Mouse (Mus musculus): Measurements from ENCODE around the gene Sapcd1.

Gene Sapcd1

GRCm38 (mm10) chr17:35029691-35030532, 2.1 kb upstream of the Sapcd1 start:
- no peak for DNase-seq (ENCODE audit: low read depth, low spot score)

DNA sequence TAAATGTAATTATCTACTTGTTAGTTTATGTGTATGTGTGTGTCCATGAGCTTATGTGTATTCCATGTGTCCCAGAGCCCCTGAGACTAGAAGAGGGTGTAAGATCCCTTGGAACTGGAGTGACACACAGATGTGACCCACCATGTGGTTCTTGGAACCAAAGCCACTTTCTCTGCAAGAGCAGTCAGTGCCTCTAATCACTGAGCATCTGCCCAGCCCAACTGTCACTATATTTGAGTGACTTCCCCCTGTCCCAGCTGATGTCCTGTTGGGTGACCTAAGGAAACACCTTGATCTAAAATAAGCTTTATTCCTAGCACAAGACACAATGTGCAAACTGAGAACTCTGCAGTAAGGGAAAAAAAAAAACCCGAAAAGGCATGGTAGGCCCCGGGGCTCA, 499 bp upstream of the Sapcd1 start:
- DNase-seq (ENCODE audit: low read depth, low spot score) = no peak

DNA sequence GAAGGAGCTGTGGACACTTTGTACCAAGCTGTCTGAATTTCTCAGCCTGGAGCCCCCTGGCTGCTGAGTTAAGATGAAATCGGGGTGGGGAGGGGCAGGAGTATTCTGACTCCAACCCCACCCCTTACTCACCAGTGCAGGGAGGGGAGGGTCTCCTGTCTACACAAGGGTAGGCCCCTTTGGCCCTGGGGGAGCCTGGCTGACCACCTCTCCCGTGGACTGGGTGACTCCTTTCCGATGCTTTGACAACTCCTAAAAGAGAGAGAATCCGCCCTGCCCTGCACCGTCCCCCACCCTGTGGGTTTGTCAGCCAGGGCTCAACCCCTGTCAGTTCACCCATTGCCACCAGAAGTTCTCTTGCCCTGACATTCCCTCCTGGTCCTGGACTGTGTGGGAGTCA, 1.6 kb downstream of the Sapcd1 start:
- DNase-seq (ENCODE audit: low read depth, low spot score) = no peak

DNA sequence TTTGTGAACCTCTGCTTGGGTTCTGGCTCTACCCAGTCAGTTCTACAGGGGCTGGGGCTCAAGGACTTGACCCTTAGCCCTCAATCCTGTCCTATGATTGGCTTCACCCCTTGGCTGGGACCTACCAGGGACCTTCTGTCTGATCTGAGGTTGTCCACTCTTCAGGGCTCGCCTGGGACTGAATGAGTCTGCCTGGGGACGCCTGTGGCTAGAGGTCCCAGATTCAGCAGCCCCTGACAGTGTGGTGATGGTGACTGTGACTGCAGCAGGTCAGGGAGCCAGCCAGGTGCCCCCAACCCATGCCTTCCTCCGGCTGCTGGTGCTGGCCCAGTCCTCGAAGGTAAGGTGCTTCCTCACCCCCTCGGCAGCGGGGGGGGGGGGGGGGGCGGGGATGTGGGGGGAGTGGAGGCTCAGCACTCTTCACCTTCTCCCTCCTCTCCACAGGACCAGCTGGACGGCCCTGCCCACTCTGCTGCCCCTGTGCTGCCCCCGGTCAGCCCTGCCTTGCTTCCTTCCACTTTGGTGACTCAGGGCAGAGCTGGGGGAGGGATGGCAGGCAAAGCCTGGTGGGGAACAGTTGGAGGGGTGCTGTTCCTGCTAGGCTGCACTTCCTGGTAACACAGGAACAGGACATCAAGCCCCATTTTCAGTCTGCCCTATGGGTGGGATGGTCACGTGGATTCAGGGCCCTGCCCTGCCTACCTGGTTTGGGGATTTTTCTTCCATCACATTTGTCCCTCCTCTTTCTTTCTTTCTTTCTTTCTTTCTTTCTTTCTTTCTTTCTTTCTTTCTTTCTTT, 2.9 kb downstream of the Sapcd1 start:
- no peak for DNase-seq (ENCODE audit: low read depth, low spot score)

- DNase-seq (ENCODE audit: low read depth, low spot score) = no peak
Observed at GRCm38 (mm10) chr17:35024261-35024660, 3.6 kb downstream of the Sapcd1 start.

DNA sequence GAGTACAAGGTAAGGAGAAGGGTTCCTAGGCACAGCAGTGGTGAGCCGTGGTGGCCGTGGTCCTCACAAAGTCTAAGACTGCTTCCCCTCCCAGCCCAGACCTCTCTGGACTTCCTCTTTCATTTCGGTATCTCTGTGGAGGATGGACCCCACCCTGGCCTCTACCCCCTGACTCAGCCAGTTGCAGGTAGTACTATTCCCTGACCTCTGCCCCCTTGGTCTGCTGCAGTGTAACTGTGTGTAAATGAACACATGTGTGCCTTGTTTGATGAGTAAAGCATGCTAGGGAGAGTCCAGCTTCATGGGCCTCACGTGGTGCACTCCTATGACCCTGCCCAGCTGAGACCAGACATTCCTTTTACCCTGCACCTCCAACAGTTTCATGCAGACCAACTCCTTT, 4.1 kb downstream of the Sapcd1 start:
- peak; percentile 41 for DNase-seq (ENCODE audit: low read depth, low spot score)

DNA sequence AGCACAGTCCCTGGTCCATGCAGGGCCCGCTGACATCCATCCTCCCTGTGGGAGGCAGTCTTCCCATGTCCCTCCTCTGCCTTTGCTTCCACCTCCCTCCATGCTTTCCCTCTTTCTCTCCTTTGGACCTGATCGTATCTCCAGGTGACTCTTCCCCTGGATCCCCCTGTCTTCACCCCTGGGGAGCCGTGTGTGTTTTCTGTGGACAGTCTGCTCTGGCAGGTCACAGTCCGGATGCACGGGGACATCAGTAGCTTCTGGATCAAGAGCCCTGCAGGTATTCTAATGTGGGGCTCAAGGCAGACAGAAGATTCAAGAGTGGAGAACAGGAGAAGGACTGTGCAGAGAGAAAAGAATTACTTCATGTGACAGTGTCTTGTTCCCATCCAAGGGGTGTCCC, 4.6 kb downstream of the Sapcd1 start:
- no peak for DNase-seq (ENCODE audit: low read depth, low spot score)

- DNase-seq (ENCODE audit: low read depth, low spot score) = no peak
Observed at GRCm38 (mm10) chr17:35022541-35023060, 5.2 kb downstream of the Sapcd1 start.

DNA sequence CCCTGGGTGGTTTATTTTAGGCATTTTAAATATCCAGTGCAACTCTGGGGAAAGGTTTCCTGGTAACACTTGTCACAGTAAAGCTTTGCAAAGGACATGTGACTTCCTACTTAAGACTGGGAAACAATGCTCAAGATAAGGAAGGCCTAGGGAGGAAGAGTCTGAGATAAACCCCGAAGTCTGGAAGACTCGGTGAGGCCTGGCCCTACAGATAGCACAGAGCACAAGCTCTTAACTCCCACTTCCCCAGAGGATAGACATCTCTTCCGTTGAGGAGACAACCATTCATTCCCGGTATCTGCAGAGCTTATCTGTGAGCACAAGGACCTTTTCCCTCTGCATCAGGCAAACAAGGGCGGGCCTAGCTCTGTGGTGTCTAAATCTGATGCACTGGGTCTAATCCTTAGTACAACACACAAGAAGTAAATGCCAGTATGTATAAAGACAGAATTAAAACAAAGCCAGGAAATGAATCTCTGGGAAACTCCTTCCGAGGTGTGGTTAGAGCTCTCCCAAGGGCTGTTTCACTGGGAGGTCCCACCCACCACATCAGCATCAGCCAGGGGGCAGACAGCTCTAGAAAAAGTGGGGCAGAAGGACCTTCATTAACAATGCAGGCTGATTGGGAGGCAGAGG, 5.9 kb downstream of the Sapcd1 start:
- no peak for DNase-seq (ENCODE audit: low read depth, low spot score)

GRCm38 (mm10) chr17:35021163-35021808, 6.5 kb downstream of the Sapcd1 start:
- peak; percentile 74 for DNase-seq (ENCODE audit: low read depth, low spot score)

GRCm38 (mm10) chr17:35020551-35020950, 7.3 kb downstream of the Sapcd1 start:
- no peak for DNase-seq (ENCODE audit: low read depth, low spot score)

DNA sequence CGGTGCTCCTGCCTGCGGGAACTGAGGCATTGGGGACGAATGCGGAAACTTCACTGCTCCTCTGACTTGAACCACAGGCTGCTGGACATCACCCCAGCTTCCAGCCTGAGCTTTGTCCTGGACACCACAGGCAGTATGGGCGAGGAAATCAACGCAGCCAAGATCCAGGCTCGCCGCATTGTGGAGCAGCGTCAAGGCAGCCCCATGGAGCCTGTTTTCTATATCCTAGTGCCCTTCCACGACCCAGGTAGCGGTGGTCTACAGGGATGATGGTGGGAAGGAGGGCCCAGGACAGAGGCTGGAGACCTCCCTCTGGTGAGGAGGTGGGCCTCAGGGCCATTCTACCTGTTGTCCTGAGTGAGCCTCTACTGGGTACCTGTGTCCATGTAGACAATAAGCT, 7.9 kb downstream of the Sapcd1 start:
- no peak for DNase-seq (ENCODE audit: low read depth, low spot score)

DNA sequence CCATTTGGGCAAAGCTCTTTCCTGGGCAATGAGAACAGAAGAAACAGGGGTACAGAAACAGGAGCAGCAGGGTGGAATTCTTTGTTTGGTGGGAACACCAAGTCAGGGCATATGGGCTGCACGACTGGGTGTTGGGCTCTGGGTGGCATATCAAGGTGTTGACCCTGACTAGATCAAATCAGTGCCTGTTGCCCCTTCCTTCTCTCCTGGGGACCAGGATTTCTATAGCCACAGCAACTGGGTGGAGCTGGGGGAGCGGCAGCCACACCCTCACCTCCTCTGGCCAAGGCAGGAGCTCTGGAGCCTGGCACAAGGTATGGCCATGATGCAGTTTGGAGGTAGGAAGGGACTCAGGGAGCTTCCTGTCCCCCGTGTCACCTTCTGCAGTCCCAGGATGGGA, 9.6 kb downstream of the Sapcd1 start:
- DNase-seq (ENCODE audit: low read depth, low spot score) = no peak

- DNase-seq (ENCODE audit: low read depth, low spot score) = no peak
Observed at GRCm38 (mm10) chr17:35017706-35018030, 10.1 kb downstream of the Sapcd1 start.

DNA sequence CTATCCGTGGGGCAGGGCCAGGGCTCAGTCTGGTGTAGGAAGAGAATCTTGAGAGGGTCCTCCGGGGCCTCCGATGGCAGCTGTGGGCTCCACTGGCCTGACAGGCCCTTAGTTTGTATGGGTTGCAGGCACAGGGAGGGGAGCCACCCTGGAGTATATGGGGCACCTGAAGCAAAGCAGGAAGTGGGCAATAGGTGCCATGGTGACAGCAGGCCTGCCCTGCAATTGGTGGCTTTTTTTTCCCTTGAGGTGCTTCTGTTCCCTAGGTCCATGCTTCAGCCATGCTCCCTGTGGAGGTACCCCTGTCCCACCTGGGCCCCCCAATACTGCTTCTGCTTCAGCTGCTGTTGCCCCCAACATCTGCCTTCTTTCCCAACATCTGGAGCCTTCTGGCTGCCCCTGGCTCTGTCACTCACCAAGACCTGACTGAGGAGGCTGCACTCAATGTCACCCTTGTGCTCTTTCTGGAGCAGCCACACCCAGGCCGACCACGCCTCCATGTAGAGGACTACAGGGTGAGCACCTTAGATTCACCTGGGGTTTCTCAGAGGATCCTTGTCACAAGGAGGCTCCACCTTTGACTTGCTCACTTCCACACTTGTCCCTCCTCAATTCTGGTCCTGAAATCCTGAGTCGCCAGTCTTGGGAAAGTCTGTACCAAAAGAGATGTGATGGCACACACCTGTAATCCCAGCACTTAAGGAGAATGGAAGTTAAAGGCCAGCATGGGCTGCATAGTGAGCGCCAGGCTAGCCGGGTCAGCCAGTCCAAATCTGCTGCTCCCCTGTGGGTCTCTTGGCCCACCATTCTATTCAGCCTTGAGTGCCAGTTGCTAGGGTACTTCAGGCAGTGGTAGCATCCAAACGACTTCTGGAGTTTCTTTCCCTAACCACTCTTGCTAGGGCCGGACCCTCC, 10.8 kb downstream of the Sapcd1 start:
- DNase-seq (ENCODE audit: low read depth, low spot score) = peak; percentile 51

DNA sequence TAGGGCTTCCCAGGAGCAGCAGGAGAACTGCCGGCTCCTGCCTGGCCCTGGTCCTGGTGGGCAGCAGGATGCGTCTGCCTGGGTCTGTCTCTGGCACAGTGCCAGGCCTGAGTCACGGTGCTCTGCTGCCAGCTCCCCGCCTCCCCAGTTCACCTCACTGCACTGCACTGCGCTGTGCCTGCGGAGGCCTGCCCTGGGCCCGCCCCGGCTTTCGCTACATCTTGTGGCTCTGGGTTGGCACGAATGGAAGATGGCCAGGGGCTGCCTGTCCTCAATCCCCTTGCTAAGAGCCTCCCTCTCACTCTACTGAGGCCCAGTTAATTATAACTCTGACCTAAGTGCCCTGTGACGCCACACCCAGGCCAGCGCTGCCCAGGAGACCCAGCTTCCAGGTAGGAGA, 11.4 kb downstream of the Sapcd1 start, which contains the start of gene Vwa7:
Gene Vwa7, plus strand, starts transcription at position 204 of the 400 bp plus-strand sequence.
- no peak for DNase-seq (ENCODE audit: low read depth, low spot score)

DNA sequence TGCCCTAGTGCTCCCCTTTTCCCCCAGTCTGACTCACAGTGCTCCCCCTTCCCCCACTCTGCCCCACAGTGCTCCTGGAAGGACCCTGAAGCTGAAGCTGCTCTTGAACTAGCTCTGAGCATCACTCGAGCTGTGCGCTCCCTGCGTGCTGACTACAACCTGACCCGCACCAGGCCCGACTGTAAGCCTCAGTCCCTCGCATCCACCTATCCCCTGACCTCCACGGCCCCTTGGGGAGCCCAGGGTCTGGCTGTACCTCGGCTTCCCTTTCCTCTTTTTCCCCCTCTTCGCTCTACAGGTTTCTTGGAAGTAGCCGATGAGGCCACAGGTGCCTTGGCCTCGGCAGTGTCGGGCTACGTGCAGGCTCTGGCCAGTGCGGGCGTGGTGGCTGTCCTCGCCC, 12.5 kb downstream of the Sapcd1 start:
- DNase-seq (ENCODE audit: low read depth, low spot score) = no peak

- DNase-seq (ENCODE audit: low read depth, low spot score) = no peak
Observed at GRCm38 (mm10) chr17:35013221-35013620, 14.6 kb downstream of the Sapcd1 start.

GRCm38 (mm10) chr17:35012430-35012829, 15.4 kb downstream of the Sapcd1 start:
- no peak for DNase-seq (ENCODE audit: low read depth, low spot score)

GRCm38 (mm10) chr17:35011440-35011839, 16.4 kb downstream of the Sapcd1 start:
- no peak for DNase-seq (ENCODE audit: low read depth, low spot score)

DNA sequence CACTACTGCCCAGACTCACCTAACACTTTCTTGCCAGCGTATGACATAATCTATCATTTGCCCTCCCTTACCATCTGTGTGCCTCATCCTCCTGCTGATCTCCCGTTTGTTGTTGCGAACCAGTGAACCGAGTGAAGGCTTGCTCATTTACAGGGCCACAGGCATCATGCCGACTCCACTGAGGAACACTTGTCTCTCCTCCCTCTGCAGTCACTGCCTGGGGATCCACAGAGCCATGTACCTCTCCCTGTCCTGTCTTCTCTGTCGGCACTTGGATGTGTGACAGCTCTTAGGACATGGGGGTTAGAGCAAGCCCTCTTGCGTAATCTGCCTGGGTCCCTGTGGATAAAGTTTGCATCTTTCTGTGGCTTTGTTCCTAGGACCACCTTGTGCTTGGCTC, 18.2 kb downstream of the Sapcd1 start:
- no peak for DNase-seq (ENCODE audit: low read depth, low spot score)
